Mouse (Mus musculus) embryonic facial prominence, embryonic 15.5 days (tissue): ENCODE measurements around the gene Pttg1ip. TPM values are rescaled to one million over a fixed set of nuclear protein-coding genes. Genes with fewer than 3 reads are reported as not detected.

Source experiments
- ATAC-seq: fragments of 200-750 bp; cut with Nextera tagmentation; 2 replicates; pipeline ENCODE4 v1.8.0; 2017; ENCODE audit warnings: low read depth, moderate TSS enrichment; ENCODE audit not compliant: insufficient number of reproducible peaks, low FRiP score, low TSS enrichment
- H3K27ac ChIP-seq: fragments of 300-500 bp; sonication (generic); replicated peaks from 2 replicates; pipeline ENCODE4 v1.5.1; 2015; ENCODE audit warnings: mild to moderate bottlenecking, inconsistent platforms
- H3K27me3 ChIP-seq: fragments of 300-500 bp; sonication (generic); 2 replicates; pipeline ENCODE4 v1.6.1; 2015; ENCODE audit warnings: inconsistent platforms
- H3K36me3 ChIP-seq: fragments of 300-500 bp; sonication (generic); 2 replicates; pipeline ENCODE4 v1.6.1; 2015; ENCODE audit warnings: mild to moderate bottlenecking, inconsistent platforms
- H3K4me1 ChIP-seq: fragments of 300-500 bp; sonication (generic); 2 replicates; pipeline ENCODE4 v1.6.1; 2015; ENCODE audit warnings: inconsistent platforms
- H3K4me2 ChIP-seq: fragments of 300-500 bp; sonication (generic); replicated peaks from 2 replicates; pipeline ENCODE4 v1.6.1; 2015; ENCODE audit warnings: mild to moderate bottlenecking, inconsistent platforms
- H3K4me3 ChIP-seq: fragments of 300-500 bp; sonication (generic); replicated peaks from 2 replicates; pipeline ENCODE4 v1.5.1; 2015; ENCODE audit warnings: mild to moderate bottlenecking, inconsistent platforms
- H3K9ac ChIP-seq: fragments of 300-500 bp; sonication (generic); 2 replicates; pipeline ENCODE4 v1.6.1; 2015; ENCODE audit warnings: inconsistent platforms
- H3K9me3 ChIP-seq: fragments of 300-500 bp; sonication (generic); replicated peaks from 2 replicates; pipeline ENCODE4 v1.6.1; 2016; ENCODE audit warnings: inconsistent platforms
- WGBS: fragments of 180-500 bp; shearing (Covaris S2); methylation state at CpG from one replicate; pipeline ENCODE4 v1.1.7; 2015; 5-methylcytosine and 5-hydroxymethylcytosine counted together
- microRNA counts: library from miRNA; unstranded; fragments of <30 nt; microRNA quantifications from one replicate; lab custom pipeline; 2016
- microRNA-seq: library from miRNA; unstranded; fragments of <30 nt; microRNA quantifications from one replicate; pipeline ENCODE4, GENCODE M21; 2016; ENCODE audit warnings: borderline number of aligned reads
- polyA plus RNA-seq: library from polyadenylated mRNA; unstranded; fragments of >200 nt; fragmentation: Nextera tagmentation; extraction: Ambion mirVana; gene quantifications from 2 replicates; pipeline ENCODE4 v1.2.1, GENCODE M21; 2015

The Pttg1ip gene
- polyA plus RNA-seq, 1 experiment from 2014 or later: 135 TPM

GRCm38 (mm10) chr10:77643160-77643559 is 61.6 kb downstream of the Pttg1ip start:
- H3K27me3 ChIP-seq: no peaks in the 10 kb centered on the region
- no peak overlapping the region for H3K9ac ChIP-seq
- peaks cover 73% of the 10 kb centered on the region for H3K36me3 ChIP-seq
- no peak overlapping the region for H3K4me3 ChIP-seq
- 73% methylated on average over 7 of the region's 7 CpGs for whole genome bisulfite sequencing
- 0 out of 2 replicates have a peak, but pooled peaks have one; percentile 29 for ATAC-seq
- no peak overlapping the region for H3K27ac ChIP-seq
- H3K4me2 ChIP-seq: no peak overlapping the region
- H3K4me1 ChIP-seq: peaks cover 7% of the 10 kb centered on the region
- H3K9me3 ChIP-seq: no peaks in the 10 kb centered on the region

GRCm38 (mm10) chr10:77645571-77645970 is 64.1 kb downstream of the Pttg1ip start:
- Histone ChIP-seq H3K4me2 (no peak overlapping the region), H3K9me3 (no peaks in the 10 kb centered on the region), H3K27ac (no peak overlapping the region), H3K36me3 (peaks cover 61% of the 10 kb centered on the region), H3K4me3 (no peak overlapping the region), H3K4me1 (peaks cover 15% of the 10 kb centered on the region), H3K27me3 (no peaks in the 10 kb centered on the region), H3K9ac (no peak overlapping the region)
- 90% methylated on average over 5 of the region's 5 CpGs for WGBS
- ATAC-seq: no peak

GRCm38 (mm10) chr10:77647461-77647860 is 65.9 kb downstream of the Pttg1ip start:
- Histone ChIP-seq H3K27ac (no peak overlapping the region), H3K4me2 (no peak overlapping the region), H3K36me3 (peaks cover 44% of the 10 kb centered on the region), H3K4me3 (no peak overlapping the region), H3K9ac (no peak overlapping the region), H3K4me1 (peaks cover 15% of the 10 kb centered on the region), H3K27me3 (no peaks in the 10 kb centered on the region), H3K9me3 (no peaks in the 10 kb centered on the region)
- no peak for ATAC-seq
- WGBS: 77% methylated on average over 1 of the region's 1 CpGs

- ATAC-seq: no peak
- Histone ChIP-seq H3K9ac (no peak overlapping the region), H3K36me3 (peaks cover 40% of the 10 kb centered on the region), H3K9me3 (no peaks in the 10 kb centered on the region), H3K27me3 (no peaks in the 10 kb centered on the region), H3K4me2 (no peak overlapping the region), H3K4me1 (peaks cover 15% of the 10 kb centered on the region), H3K4me3 (no peak overlapping the region), H3K27ac (no peak overlapping the region)
- 82% methylated on average over 8 of the region's 8 CpGs for whole genome bisulfite sequencing
These were observed 66.4 kb downstream of the Pttg1ip start for GRCm38 (mm10) chr10:77647901-77648300.

MicroRNAs encoded within 50 kb of the gene (microRNA counts, 519-probe panel; counts per million panel counts)
- 1,286 counts per million, percentile 6 among the panel's probes with 10 or more counts for microRNA mmu-miR-1930 (lab: Ali Mortazavi, UCI)

Small RNA genes lying within 50 kb of the gene (microRNA-seq; reads per million reads assigned to microRNA genes)
- gene Mir1930: 7.2 reads per million, percentile 26 among the genes with 10 or more reads in this experiment

Other genes with a start within 250 kb of the Pttg1ip start
- 5.2 and 8.0 TPM in 2 replicates for gene Adarb1, start 163.4 kb upstream of the Pttg1ip start, polyA plus RNA-seq
- 37.5 and 38.8 TPM in 2 replicates for gene Fam207a, start 65.9 kb upstream of the Pttg1ip start, polyA plus RNA-seq
- gene Itgb2, start 51.5 kb upstream of the Pttg1ip start, polyA plus RNA-seq: 2.8 and 3.3 TPM in 2 replicates
- 323 and 339 TPM in 2 replicates for gene Sumo3, start 24.4 kb downstream of the Pttg1ip start, polyA plus RNA-seq
- gene Gm49325, start 24.5 kb downstream of the Pttg1ip start, polyA plus RNA-seq: 3.1 TPM in 1 of 2 replicates, not detected in the other
- 92.2 and 102 TPM in 2 replicates for gene Ube2g2, start 40.6 kb downstream of the Pttg1ip start, polyA plus RNA-seq
- 3.3 and 3.4 TPM in 2 replicates for gene Tspear, start 104.8 kb downstream of the Pttg1ip start, polyA plus RNA-seq
- 0.60 and 0.85 TPM in 2 replicates for gene Gm19402, start 109.0 kb downstream of the Pttg1ip start, polyA plus RNA-seq
- 1.0 and 1.9 TPM in 2 replicates for gene Gm9508, start 115.5 kb downstream of the Pttg1ip start, polyA plus RNA-seq
- gene Gm10272, start 124.9 kb downstream of the Pttg1ip start, polyA plus RNA-seq: 0.59 TPM in 1 of 2 replicates, not detected in the other
- 2.2 and 2.8 TPM in 2 replicates for gene Gm10024, start 129.7 kb downstream of the Pttg1ip start, polyA plus RNA-seq
- 0.56 and 1.5 TPM in 2 replicates for gene Gm10142, start 134.1 kb downstream of the Pttg1ip start, polyA plus RNA-seq
- gene Krtap12-1, start 138.9 kb downstream of the Pttg1ip start, polyA plus RNA-seq: 1.1 and 1.8 TPM in 2 replicates
- gene Gm10100, start 144.8 kb downstream of the Pttg1ip start, polyA plus RNA-seq: 0.75 and 1.2 TPM in 2 replicates
- gene Gm18596, start 160.9 kb downstream of the Pttg1ip start, polyA plus RNA-seq: 1.5 and 1.7 TPM in 2 replicates
- gene Gm9736, start 169.6 kb downstream of the Pttg1ip start, polyA plus RNA-seq: 1.5 and 1.9 TPM in 2 replicates
- 0.41 and 0.77 TPM in 2 replicates for gene Gm3233, start 178.0 kb downstream of the Pttg1ip start, polyA plus RNA-seq
- gene Gm3238, start 189.6 kb downstream of the Pttg1ip start, polyA plus RNA-seq: 0.92 TPM in 1 of 2 replicates, not detected in the other
- gene Gm7138, start 195.2 kb downstream of the Pttg1ip start, polyA plus RNA-seq: 1.3 and 1.7 TPM in 2 replicates
- gene Gm3250, start 200.8 kb downstream of the Pttg1ip start, polyA plus RNA-seq: not detected in 2 replicates
- gene Gm7137, start 206.5 kb downstream of the Pttg1ip start, polyA plus RNA-seq: 0.54 TPM in 1 of 2 replicates, not detected in the other
- 0.91 and 1.0 TPM in 2 replicates for gene Gm9639, start 213.4 kb downstream of the Pttg1ip start, polyA plus RNA-seq
- 0.24 and 0.55 TPM in 2 replicates for gene Gm19668, start 217.4 kb downstream of the Pttg1ip start, polyA plus RNA-seq
- 2.0 and 2.1 TPM in 2 replicates for gene Gm9507, start 230.1 kb downstream of the Pttg1ip start, polyA plus RNA-seq
- gene Gm2696, start 233.0 kb downstream of the Pttg1ip start, polyA plus RNA-seq: 2.8 and 3.4 TPM in 2 replicates
- gene Krtap10-4, start 245.4 kb downstream of the Pttg1ip start, polyA plus RNA-seq: 2.6 and 5.3 TPM in 2 replicates